Mouse (Mus musculus) fibroblast of lung, adult 2 months (primary cell): ENCODE measurements around the gene Gpr26.
A peak's percentile ranks its signal among the peaks of the same experiment; 100 is the strongest.

Experiments used
- DNase-seq: peaks from one replicate; pipeline ENCODE4 v3.0.0-alpha.2; 2011; ENCODE audit warnings: low read depth

The Gpr26 gene

GRCm38 (mm10) chr7:131966023-131966915 lies at the start of gene Gpr26:
Gene Gpr26 (plus strand): TSS chr7:131966460.
- no peak for DNase-seq

DNA sequence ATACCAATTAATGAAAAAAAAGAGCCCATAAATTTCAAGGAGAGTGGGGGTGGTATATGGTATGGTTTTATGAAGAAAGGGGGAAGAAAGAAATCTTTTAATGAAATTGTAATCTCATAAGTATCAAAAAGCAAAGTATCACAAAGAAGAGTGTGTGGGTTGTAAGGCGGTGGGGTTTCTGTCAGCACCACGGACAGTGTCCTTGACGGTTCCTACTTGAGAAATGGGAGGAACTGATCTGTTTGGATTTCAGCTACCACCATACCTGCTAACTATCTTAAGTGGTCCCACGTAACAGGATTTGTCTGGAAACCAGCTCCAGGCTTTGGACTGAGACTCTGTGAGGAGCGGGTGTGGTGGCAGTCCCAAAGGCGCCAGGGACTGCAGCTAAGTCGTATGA lies 48.9 kb upstream of the Gpr26 start:
- DNase-seq, result no peak

DNA sequence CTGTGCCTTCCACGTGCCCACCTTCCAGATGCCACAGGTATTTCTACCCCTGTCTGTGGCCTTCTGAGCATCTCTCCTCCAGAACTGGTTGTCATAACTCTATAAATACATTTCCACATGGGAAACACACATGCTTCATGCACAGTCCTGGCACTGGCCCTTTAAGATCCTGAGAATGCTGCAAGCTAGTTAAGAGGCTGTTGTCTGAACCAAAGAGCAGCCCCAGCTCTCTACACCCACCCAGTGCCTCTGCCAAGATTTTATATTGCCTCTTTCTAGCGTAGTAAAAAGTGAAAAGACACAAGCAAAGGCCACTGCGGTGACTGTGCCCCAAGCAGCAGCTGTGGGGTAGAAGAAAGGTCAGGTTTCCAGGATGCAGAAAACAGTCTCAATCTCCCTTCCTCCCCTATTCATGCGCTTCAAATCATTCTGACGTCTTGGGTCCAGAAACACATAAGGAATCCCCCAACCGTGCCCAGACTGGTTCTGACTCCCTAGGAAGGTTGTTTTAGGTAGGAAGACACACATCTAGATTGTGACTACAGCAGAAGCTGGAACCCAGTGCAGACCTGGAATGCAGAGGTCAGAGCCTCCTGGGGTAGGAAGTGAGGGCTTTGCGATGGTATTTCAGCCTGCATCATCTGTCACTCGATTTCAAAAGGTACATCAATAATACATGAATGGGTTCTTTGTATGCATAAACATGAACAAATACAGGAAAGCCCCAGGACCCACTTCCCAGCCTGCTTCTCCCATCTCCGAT lies 38.8 kb upstream of the Gpr26 start:
- no peak for DNase-seq

GRCm38 (mm10) chr7:131937611-131938010 lies 28.6 kb upstream of the Gpr26 start:
- no peak for DNase-seq

- no peak for DNase-seq
Observed at GRCm38 (mm10) chr7:131951131-131951530, 15.1 kb upstream of the Gpr26 start.

DNA sequence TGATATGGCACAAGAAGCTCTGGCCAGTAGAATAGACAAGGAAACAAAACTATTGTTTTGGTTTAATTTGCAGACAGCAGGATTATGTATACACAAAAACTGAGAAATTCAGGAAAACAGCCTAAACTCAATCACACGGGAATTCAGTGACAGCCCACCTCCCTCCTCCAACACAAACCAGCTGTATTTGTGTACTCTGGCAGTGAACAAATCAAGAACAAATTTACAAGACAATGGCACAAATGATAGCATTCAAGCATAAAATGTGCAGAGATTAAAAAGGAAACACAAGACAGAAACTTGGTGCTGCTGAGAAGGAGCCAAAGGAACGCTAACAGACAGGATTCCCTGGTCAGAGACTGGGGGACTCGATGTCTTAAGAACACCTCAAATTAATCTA lies 12.9 kb upstream of the Gpr26 start:
- DNase-seq, result no peak

DNA sequence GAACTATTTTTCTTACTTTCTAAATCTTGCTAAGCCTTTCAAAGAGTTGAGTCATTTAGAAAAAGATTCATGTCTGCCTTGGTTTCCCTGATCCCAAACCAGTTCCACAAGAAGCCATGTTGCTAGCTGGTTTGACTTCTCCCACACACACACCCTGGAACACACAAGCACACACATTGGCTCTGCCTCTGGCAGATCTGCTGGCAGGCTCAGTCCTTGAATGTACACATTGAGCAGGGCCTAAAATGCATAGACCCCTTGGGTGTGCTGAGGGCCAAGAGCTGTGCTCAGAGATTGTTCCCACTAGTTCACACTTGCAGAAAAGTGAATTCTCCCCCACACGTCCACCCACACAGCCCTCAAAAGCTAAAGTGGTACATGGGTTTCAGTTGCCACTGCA lies 7.6 kb upstream of the Gpr26 start:
- no peak for DNase-seq

- no peak for DNase-seq
Observed at GRCm38 (mm10) chr7:131960551-131960950, 5.7 kb upstream of the Gpr26 start.

GRCm38 (mm10) chr7:131966916-131967494 lies 745 bp downstream of the Gpr26 start:
- DNase-seq, result no peak

GRCm38 (mm10) chr7:131970255-131970654 lies 4.0 kb downstream of the Gpr26 start:
- DNase-seq, result no peak

GRCm38 (mm10) chr7:131975867-131976266 lies 9.6 kb downstream of the Gpr26 start:
- no peak for DNase-seq

- no peak for DNase-seq
Observed at GRCm38 (mm10) chr7:131978609-131979008, 12.3 kb downstream of the Gpr26 start.

DNA sequence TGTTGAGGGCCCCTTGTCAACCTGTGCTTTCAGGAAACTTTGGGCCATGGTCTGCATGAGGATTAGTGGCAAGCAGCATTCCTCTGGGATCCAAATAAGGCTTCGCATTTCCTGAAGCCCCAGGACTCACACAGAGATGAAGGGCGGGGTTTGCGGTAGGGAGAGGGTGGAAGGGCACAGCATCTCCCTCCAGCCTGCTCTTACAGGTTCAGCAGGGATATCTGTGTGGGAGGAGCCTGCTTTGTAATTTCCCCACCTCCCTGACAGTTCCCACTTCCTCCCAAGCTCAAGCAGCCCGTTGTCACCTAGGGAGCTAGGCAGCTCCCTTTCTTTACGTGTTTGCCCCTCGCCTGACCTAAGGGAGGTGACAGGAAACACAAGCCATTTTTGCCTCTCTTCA lies 22.8 kb downstream of the Gpr26 start:
- DNase-seq, result no peak

- no peak for DNase-seq
Observed at GRCm38 (mm10) chr7:131992226-131992625, 26.0 kb downstream of the Gpr26 start.

DNA sequence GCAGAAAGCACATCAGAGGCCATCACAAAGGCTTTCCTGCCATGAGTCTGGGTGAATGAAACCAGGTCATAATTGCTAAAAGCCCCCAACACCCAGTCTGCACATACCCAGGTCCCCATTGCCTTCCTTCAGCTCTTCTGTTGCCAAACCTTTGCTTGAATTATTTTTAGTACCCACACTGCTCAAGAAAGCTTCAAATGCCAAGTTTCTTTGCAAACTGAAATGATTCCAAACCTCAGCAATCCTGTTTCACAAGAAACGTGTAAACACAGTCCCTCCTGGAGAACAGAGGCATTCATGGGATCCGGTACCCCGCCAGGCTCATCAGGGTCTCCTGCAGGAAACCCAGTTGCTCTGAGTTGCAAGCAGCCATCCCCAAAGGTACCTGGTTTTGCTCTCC lies 26.6 kb downstream of the Gpr26 start:
- peak; percentile 78 for DNase-seq

GRCm38 (mm10) chr7:132005996-132006696 lies 39.9 kb downstream of the Gpr26 start:
- no peak for DNase-seq

DNA sequence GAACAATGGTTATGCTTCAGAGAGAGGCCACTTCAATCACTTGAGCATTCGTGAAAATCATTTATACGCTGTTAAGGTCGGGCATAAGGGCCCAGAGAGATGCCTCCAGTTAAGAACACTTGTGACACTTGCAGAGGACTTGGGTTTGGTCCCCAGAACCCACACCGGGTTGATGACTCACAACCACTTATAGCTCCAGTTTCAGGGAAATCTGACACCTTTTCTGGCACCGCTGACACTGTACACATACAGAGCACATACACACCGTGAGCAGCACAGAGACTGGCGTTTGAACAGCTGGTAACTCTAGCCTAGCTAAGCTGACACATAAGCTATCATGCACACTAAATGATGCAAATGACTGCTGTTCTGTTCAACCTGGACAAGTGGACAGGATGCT lies 42.7 kb downstream of the Gpr26 start:
- DNase-seq, result no peak

DNA sequence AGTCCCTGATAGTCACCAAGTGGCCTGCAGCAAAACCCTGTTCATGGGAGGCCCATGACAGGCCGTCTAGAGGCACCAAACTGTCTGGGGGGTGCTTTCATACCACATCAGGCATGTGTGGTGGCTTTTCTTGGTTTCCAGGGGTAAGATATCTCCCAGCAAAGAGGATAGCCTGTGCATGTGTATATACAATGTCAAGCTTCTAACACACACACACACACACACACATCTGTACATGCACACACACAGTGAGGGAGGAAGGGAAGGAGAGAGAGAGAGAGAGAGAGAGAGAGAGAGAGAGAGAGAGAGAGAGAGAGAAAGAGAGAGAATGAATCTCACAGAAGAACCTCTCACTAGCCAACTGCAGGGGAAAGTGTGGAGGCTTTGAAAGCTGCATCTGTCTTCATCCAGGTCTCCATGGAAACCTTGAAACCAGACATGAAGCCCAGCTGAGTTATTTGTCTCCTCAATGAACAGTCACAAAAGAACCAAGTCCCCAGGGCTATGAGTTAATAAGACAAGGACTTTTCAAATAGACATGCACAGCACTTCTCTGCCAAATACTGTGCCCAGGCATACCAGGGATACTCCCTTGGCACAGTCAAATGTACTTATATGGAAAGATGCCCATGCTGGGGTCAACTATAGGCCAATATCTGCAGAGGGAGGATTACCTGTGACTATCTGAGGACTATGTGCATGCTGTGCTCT lies 46.9 kb downstream of the Gpr26 start:
- DNase-seq, result no peak

DNA sequence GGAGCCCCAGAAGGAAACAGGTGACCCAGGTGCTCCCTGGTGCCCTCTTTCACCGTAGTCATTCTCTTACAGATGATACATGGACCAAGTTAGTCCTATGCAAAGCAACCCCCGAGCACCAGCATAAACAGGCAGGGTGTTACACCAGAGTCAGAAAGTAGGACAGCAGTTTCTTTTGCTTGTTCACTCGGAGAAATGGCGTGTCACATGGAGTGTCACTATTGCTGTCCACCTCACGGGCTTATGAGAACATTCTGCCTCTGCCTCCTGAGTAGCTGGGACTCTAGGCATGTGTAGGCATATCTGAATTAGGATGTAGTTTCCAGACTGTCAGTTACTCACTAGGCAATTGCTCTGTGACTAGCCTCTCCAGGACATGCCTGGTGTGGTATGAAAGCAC lies 47.7 kb downstream of the Gpr26 start:
- no peak for DNase-seq

- DNase-seq, result no peak
Observed at GRCm38 (mm10) chr7:132015193-132015592, 48.9 kb downstream of the Gpr26 start.

DNA sequence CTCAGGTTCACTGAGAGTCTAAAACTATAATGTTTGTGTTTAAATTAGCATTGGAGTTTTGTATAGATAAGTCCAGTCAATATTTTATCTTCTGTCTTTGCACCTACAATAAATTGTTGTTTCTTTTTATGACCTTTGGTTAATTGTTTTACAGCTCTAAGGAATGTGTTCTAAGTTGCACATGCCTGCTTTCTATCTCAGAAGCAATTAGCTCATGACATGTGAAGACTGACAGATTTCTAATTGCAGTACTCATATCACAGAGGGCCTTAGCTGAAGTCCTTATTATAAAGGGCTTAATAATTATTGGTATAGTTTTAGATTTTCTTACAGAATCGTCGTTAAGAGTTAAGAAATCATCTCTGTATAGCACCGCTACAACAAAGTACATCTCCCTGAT lies 49.7 kb downstream of the Gpr26 start:
- DNase-seq, result no peak

GRCm38 (mm10) chr7:132025591-132025990 lies 59.3 kb downstream of the Gpr26 start:
- DNase-seq, result peak; percentile 82
